Mouse (Mus musculus): ENCODE data around the gene Dnajc5. TPM values are rescaled to one million over a fixed set of nuclear protein-coding genes. Genes with fewer than 3 reads are reported as not detected.
"Not testable (repeated sequence)": the region's sequence is repeated elsewhere in the genome, so short reads cannot be mapped to it uniquely, and the experiment has no call there.

Gene Dnajc5
- total and polyA plus RNA-seq, 2 experiments from 2014 or later = 276 to 459 TPM

DNA sequence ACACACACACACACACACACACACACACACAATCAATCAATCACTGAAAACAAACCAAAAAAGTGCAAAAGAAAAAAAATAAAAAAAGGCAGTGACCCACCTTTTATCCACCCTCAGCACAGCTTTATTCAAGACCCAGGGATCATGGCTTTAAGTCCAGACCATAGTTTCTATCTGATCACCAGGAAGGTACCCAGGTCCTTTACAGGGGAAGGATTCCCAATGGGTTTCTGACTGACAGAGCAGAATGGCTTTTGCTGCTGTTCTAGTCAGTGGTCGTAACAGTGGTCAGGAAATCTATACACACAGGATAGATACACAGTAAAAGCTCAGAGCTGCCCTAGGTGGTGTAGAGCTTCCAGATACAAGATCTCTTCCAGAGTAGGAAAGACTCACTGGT is 34.5 kb upstream of the Dnajc5 start:
- Histone ChIP-seq H3K36me3 (ENCODE audit: insufficient read depth, low read length) (no peaks in the 10 kb centered on the region), H3K9me3 (ENCODE audit: low read length) (no peaks in the 10 kb centered on the region), H3K4me2 (ENCODE audit: low read depth, low read length) (no peak overlapping the region), H3K4me1 (ENCODE audit: insufficient read depth, low read length) (no peaks in the 10 kb centered on the region), H3K9ac (replicated peaks; ENCODE audit: low read length) (no peak overlapping the region), H3K27ac (no peak overlapping the region), H3K27me3 (ENCODE audit: insufficient read depth, low read length) (no peaks in the 10 kb centered on the region), H3K4me3 (ENCODE audit: low read length) (no peak overlapping the region)
- no peak for ATAC-seq
- no peak for TF ChIP-seq CTCF (IDR thresholded peaks at IDR 0.05; ENCODE audit: low read depth)
- WGBS = 28% methylated on average over 1 of the region's 1 CpGs
- DNase-seq (ENCODE audit: low spot score) = no peak

DNA sequence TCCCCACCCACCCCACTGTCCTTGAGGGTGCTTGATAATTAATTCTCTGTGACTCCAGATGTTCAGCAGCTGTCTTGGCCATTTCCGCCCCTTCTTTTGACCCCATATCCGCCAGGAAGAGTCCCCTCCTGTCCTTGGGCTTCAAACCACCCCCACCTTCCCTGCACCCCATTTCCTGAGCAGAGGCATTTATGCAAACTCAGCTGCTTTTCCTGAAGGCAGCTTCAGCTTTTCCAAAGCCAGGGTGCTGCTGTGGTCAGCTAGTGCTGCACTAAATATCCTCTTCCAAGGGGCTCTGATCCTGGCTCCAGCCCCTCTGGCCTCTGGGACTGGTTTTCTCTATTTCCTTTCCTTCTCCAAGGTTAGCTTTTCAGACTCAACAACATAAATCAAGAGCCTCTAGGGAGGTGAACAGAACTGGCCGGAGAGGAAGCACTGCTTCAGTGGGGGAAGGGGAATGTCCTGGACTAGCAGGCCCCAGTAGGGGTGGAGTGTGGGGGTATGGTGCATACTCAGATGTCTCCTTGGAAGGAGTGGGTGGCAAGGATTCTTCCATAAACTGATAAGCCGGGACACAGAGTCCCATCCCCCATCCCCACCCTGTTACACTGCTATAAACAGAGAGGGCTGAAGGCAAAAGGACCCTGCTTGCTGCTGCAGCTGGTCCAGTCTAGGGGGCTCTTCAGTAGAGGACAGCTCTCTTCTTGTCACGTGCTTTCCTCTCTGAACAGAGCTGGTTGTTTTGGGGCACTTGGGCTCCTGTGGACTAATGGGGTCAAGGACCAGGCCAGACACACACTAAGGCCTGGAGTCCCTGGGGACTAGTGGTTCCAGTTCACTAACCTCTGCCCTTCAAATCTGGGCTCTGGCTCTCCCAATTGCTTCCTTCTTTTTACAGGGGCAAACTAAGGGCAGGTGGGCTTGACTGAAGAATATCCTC is 32.7 kb upstream of the Dnajc5 start:
- Histone ChIP-seq H3K9ac (replicated peaks; ENCODE audit: low read length) (no peak overlapping the region), H3K27ac (peak overlapping the region; percentile 11; the same call in 1 of the 2 replicates), H3K36me3 (ENCODE audit: insufficient read depth, low read length) (no peaks in the 10 kb centered on the region), H3K4me1 (ENCODE audit: insufficient read depth, low read length) (no peaks in the 10 kb centered on the region), H3K4me3 (ENCODE audit: low read length) (no peak overlapping the region), H3K9me3 (ENCODE audit: low read length) (no peaks in the 10 kb centered on the region), H3K4me2 (ENCODE audit: low read depth, low read length) (no peak overlapping the region), H3K27me3 (ENCODE audit: insufficient read depth, low read length) (no peaks in the 10 kb centered on the region)
- 37% methylated on average over 5 of the region's 5 CpGs for WGBS
- ATAC-seq = no peak
- no peak for TF ChIP-seq CTCF (IDR thresholded peaks at IDR 0.05; ENCODE audit: low read depth)
- DNase-seq (ENCODE audit: low spot score) = no peak

DNA sequence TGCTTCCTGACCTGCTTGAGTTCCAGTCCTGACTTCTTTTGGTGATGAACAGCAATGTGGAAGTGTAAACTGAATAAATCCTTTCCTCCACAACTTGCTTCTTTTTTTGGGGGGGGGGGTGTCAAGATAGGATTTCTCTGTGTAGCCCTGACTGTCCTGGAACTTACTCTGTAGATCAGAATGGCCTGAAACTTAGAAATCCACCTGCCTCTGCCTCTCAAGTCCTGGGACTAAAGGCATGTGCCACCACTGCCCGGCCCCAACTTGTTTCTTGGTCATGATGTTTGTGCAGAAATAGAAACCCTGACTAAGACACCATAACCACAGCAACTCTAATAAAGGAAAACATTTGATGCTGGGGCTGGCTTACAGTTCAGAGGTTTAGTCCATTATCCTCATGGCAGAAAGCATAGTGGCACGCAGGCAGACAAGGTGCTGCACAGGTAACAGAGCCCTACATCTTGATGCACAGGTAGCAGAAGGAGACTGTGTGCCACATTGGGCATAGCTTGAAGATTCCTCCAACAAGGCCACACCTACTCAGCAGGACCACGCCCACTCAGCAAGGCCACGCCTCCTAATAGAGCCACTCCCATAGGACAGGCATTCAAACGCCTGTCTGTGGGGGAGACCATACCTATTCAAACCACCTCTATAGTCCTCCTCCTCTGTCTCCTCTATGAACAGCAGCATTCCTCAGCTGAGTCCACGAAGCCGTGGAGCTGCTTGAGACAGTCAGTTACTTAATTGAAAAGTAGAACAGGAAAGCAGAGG is 28.7 kb upstream of the Dnajc5 start:
- no peak overlapping the region for H3K9ac ChIP-seq (replicated peaks; ENCODE audit: low read length)
- H3K4me2 ChIP-seq (ENCODE audit: low read depth, low read length) = no peak overlapping the region
- no peaks in the 10 kb centered on the region for H3K27me3 ChIP-seq (ENCODE audit: insufficient read depth, low read length)
- WGBS = 26% methylated on average over 7 of the region's 7 CpGs
- ATAC-seq = no peak
- no peak for TF ChIP-seq CTCF (IDR thresholded peaks at IDR 0.05; ENCODE audit: low read depth)
- H3K36me3 ChIP-seq (ENCODE audit: insufficient read depth, low read length) = no peaks in the 10 kb centered on the region
- H3K4me1 ChIP-seq (ENCODE audit: insufficient read depth, low read length) = no peaks in the 10 kb centered on the region
- no peak for DNase-seq (ENCODE audit: low spot score)
- no peak overlapping the region for H3K27ac ChIP-seq
- H3K4me3 ChIP-seq (ENCODE audit: low read length) = no peak overlapping the region
- no peaks in the 10 kb centered on the region for H3K9me3 ChIP-seq (ENCODE audit: low read length)

DNA sequence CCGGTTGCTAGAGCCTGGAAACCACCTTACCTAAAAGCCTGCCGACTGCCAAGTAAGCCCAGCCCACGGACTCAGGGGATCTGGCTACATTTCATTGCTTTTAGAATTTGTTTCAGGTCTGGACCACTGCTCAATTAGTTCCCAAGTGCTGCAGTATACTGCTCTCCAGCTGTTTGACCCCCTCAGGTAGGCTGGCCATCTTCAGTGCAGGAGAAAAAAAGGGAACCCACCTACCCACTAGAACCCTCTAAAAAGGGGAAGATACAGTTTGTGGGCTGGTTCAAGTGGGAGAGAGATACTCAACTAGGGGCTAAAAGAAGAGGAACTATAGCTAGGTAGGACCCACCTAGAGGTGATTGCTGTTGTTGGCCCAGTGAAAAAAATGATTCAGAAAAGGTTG is 28.1 kb upstream of the Dnajc5 start:
- no peaks in the 10 kb centered on the region for H3K27me3 ChIP-seq (ENCODE audit: insufficient read depth, low read length)
- H3K4me1 ChIP-seq (ENCODE audit: insufficient read depth, low read length) = no peaks in the 10 kb centered on the region
- ATAC-seq = no peak
- TF ChIP-seq CTCF (IDR thresholded peaks at IDR 0.05; ENCODE audit: low read depth) = no peak
- no peak overlapping the region for H3K4me3 ChIP-seq (ENCODE audit: low read length)
- H3K4me2 ChIP-seq (ENCODE audit: low read depth, low read length) = no peak overlapping the region
- no peaks in the 10 kb centered on the region for H3K9me3 ChIP-seq (ENCODE audit: low read length)
- H3K27ac ChIP-seq = no peak overlapping the region
- WGBS = 58% methylated on average over 3 of the region's 3 CpGs
- no peak overlapping the region for H3K9ac ChIP-seq (replicated peaks; ENCODE audit: low read length)
- no peak for DNase-seq (ENCODE audit: low spot score)
- H3K36me3 ChIP-seq (ENCODE audit: insufficient read depth, low read length) = no peaks in the 10 kb centered on the region

- 81% methylated on average over 31 of the region's 31 CpGs for WGBS
- DNase-seq (ENCODE audit: low spot score) (no peak), ATAC-seq (no peak)
- TF ChIP-seq CTCF (IDR thresholded peaks at IDR 0.05; ENCODE audit: low read depth) = no peak
- Histone ChIP-seq H3K27me3 (ENCODE audit: insufficient read depth, low read length) (no peaks in the 10 kb centered on the region), H3K4me2 (ENCODE audit: low read depth, low read length) (no peak within 1 kb of the TSS), H3K27ac (no peak within 1 kb of the TSS), H3K4me1 (ENCODE audit: insufficient read depth, low read length) (no peaks in the 10 kb centered on the region), H3K9me3 (ENCODE audit: low read length) (no peaks in the 10 kb centered on the region), H3K4me3 (ENCODE audit: low read length) (no peak within 1 kb of the TSS), H3K9ac (replicated peaks; ENCODE audit: low read length) (no peak within 1 kb of the TSS), H3K36me3 (ENCODE audit: insufficient read depth, low read length) (no peaks in the 10 kb centered on the region)
These were observed 26.9 kb upstream of the Dnajc5 start, which contains the start of gene Abhd16b for GRCm38 (mm10) chr2:181493156-181493927. TSS of gene Abhd16b (plus strand) at chr2:181493206.

DNA sequence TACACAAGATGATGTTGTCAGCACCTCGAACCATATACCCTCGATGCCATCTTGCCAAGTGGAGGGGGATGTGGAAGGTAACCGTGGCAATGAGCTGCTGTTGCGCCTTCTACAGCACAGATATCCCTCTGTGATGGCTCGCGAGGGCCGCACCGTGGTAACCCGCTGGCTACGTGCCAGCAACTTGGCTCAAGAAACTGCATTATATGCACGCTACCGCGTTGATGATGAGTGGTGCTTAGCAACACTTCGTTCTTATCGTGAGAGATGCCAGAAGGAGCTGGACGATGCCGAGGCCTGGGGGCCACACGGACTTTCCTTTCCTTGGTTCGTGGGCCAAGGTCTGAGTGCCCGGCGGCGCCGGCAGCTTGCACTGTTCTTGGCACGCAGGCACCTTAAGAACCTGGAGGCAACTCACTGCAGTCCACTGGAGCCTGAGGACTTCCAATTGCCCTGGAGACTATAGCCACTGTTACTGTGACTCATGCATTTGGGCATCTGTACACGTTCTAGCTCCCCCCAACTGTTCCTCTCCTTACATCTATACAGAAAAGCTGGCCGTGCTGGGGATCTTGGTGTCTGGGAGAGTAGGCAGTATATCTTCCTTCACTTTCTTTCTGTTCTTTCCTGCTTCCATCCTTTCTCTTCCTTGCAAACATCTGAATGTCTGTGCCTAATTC is 25.9 kb upstream of the Dnajc5 start:
- H3K4me1 ChIP-seq (ENCODE audit: insufficient read depth, low read length) = no peaks in the 10 kb centered on the region
- H3K36me3 ChIP-seq (ENCODE audit: insufficient read depth, low read length) = no peaks in the 10 kb centered on the region
- peak; percentile 30 for DNase-seq (ENCODE audit: low spot score)
- H3K9me3 ChIP-seq (ENCODE audit: low read length) = no peaks in the 10 kb centered on the region
- no peaks in the 10 kb centered on the region for H3K27me3 ChIP-seq (ENCODE audit: insufficient read depth, low read length)
- no peak overlapping the region for H3K9ac ChIP-seq (replicated peaks; ENCODE audit: low read length)
- 39% methylated on average over 26 of the region's 26 CpGs for WGBS
- TF ChIP-seq CTCF (IDR thresholded peaks at IDR 0.05; ENCODE audit: low read depth) = no peak
- no peak overlapping the region for H3K4me3 ChIP-seq (ENCODE audit: low read length)
- H3K4me2 ChIP-seq (ENCODE audit: low read depth, low read length) = no peak overlapping the region
- no peak for ATAC-seq
- H3K27ac ChIP-seq = no peak overlapping the region

DNA sequence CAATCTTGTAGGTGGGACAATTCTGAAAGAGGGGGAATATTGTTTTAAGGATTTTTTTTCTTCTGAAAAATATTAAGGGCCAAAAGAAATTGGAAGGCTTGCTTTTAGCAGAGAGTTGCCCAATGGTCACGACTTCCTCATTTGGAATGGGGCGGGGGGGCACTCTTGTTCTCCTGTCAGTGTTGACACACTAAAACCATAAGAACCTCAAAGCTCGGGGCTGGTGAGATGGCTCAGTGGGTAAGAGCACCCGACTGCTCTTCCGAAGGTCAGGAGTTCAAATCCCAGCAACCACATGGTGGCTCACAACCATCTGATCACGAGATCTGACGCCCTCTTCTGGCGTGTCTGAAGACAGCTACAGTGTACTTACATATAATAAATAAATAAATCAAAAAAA is 24.4 kb upstream of the Dnajc5 start:
- 61% methylated on average over 8 of the region's 8 CpGs for WGBS
- H3K4me3 ChIP-seq (ENCODE audit: low read length); DNase-seq (ENCODE audit: low spot score); H3K9me3 ChIP-seq (ENCODE audit: low read length); H3K4me1 ChIP-seq (ENCODE audit: insufficient read depth, low read length); H3K4me2 ChIP-seq (ENCODE audit: low read depth, low read length); H3K27ac ChIP-seq; H3K36me3 ChIP-seq (ENCODE audit: insufficient read depth, low read length); ATAC-seq; H3K27me3 ChIP-seq (ENCODE audit: insufficient read depth, low read length); H3K9ac ChIP-seq (replicated peaks; ENCODE audit: low read length): not testable (repeated sequence)
